Mouse (Mus musculus) heart, embryonic 15.5 days (tissue): ENCODE results near the gene Il19. TPM values are rescaled to one million over a fixed set of nuclear protein-coding genes. Genes with fewer than 3 reads are reported as not detected.

ENCODE experiments used
- ATAC-seq: fragments of 200-750 bp; cut with Nextera tagmentation; replicated peaks from 2 replicates; pipeline ENCODE4 v1.8.0; 2017; ENCODE audit warnings: low read depth, moderate TSS enrichment; ENCODE audit not compliant: insufficient number of reproducible peaks, insufficient read depth, low FRiP score
- H3K27ac ChIP-seq: fragments of 300-500 bp; sonication (generic); 2 replicates; pipeline ENCODE4 v1.5.1; 2015; ENCODE audit warnings: mild to moderate bottlenecking, inconsistent platforms
- H3K27me3 ChIP-seq: fragments of 300-500 bp; sonication (generic); 2 replicates; pipeline ENCODE4 v1.6.1; 2015; ENCODE audit warnings: inconsistent platforms
- H3K36me3 ChIP-seq: fragments of 300-500 bp; sonication (generic); 2 replicates; pipeline ENCODE4 v1.6.1; 2015; ENCODE audit warnings: mild to moderate bottlenecking, inconsistent platforms
- H3K4me1 ChIP-seq: fragments of 300-500 bp; sonication (generic); replicated peaks from 2 replicates; pipeline ENCODE4 v1.6.1; 2015; ENCODE audit warnings: inconsistent platforms
- H3K4me2 ChIP-seq: fragments of 300-500 bp; sonication (generic); 2 replicates; pipeline ENCODE4 v1.6.1; 2015; ENCODE audit warnings: inconsistent platforms, mild to moderate bottlenecking, moderate library complexity
- H3K4me3 ChIP-seq: fragments of 300-500 bp; sonication (generic); 2 replicates; pipeline ENCODE4 v1.5.1; 2015; ENCODE audit warnings: mild to moderate bottlenecking, inconsistent platforms
- H3K9ac ChIP-seq: fragments of 300-500 bp; sonication (generic); 2 replicates; pipeline ENCODE4 v1.6.1; 2015; ENCODE audit warnings: mild to moderate bottlenecking, inconsistent platforms
- H3K9me3 ChIP-seq: fragments of 300-500 bp; sonication (generic); replicated peaks from 2 replicates; pipeline ENCODE4 v1.6.1; 2016; ENCODE audit warnings: inconsistent platforms
- WGBS: fragments of 180-500 bp; shearing (Covaris S2); methylation state at CpG from one replicate; pipeline ENCODE4 v1.1.7; 2015; ENCODE audit warnings: mixed read lengths; 5-methylcytosine and 5-hydroxymethylcytosine counted together
- polyA plus RNA-seq: library from polyadenylated mRNA; unstranded; fragments of >200 nt; fragmentation: Nextera tagmentation; extraction: Ambion mirVana; gene quantifications from 2 replicates; pipeline ENCODE4 v1.2.1, GENCODE M21; 2015

Il19 gene
- polyA plus RNA-seq: not detected in 2 replicates

- Histone ChIP-seq H3K9me3 (no peaks in the 10 kb centered on the region), H3K36me3 (no peaks in the 10 kb centered on the region), H3K27me3 (no peaks in the 10 kb centered on the region), H3K27ac (no peak within 1 kb of the TSS), H3K4me1 (0 out of 2 replicates have a peak, but pooled peaks cover 2% of the 10 kb centered on the region), H3K4me2 (no peak within 1 kb of the TSS), H3K9ac (no peak within 1 kb of the TSS), H3K4me3 (no peak within 1 kb of the TSS)
- no peak; the same call in 1 of the 2 replicates for ATAC-seq
- 49% methylated on average over 4 of the region's 4 CpGs for WGBS
Observed at GRCm38 (mm10) chr1:130940065-130940687, at the start of gene Il19. Il19 (minus strand) TSS chr1:130940115.

- H3K36me3 ChIP-seq: no peaks in the 10 kb centered on the region
- no peak overlapping the region for H3K4me2 ChIP-seq
- H3K27me3 ChIP-seq: no peaks in the 10 kb centered on the region
- no peaks in the 10 kb centered on the region for H3K4me1 ChIP-seq
- no peak overlapping the region for H3K9ac ChIP-seq
- no peak overlapping the region for H3K4me3 ChIP-seq
- ATAC-seq: no peak
- no peak overlapping the region for H3K27ac ChIP-seq
- WGBS: 79% methylated on average over 3 of the region's 3 CpGs
- H3K9me3 ChIP-seq: no peaks in the 10 kb centered on the region; the same call in 1 of the 2 replicates
Observed at GRCm38 (mm10) chr1:130989331-130989730, 49.4 kb upstream of the Il19 start.

GRCm38 (mm10) chr1:130987418-130987817, 47.5 kb upstream of the Il19 start:
- Histone ChIP-seq H3K9ac (no peak overlapping the region), H3K36me3 (no peaks in the 10 kb centered on the region), H3K27me3 (no peaks in the 10 kb centered on the region), H3K4me3 (no peak overlapping the region), H3K27ac (no peak overlapping the region), H3K4me2 (no peak overlapping the region), H3K9me3 (no peaks in the 10 kb centered on the region; the same call in 1 of the 2 replicates), H3K4me1 (no peaks in the 10 kb centered on the region)
- no peak; the same call in 1 of the 2 replicates for ATAC-seq

- Histone ChIP-seq H3K27ac (no peak overlapping the region), H3K27me3 (no peaks in the 10 kb centered on the region), H3K9ac (no peak overlapping the region), H3K36me3 (no peaks in the 10 kb centered on the region), H3K4me3 (no peak overlapping the region), H3K4me1 (no peaks in the 10 kb centered on the region), H3K4me2 (no peak overlapping the region), H3K9me3 (no peaks in the 10 kb centered on the region; the same call in 1 of the 2 replicates)
- 81% methylated on average over 5 of the region's 5 CpGs for WGBS
- no peak for ATAC-seq
Observed at GRCm38 (mm10) chr1:130987001-130987400, 47.1 kb upstream of the Il19 start.

GRCm38 (mm10) chr1:130984441-130984840, 44.5 kb upstream of the Il19 start:
- ATAC-seq: no peak
- no peaks in the 10 kb centered on the region for H3K4me1 ChIP-seq
- no peaks in the 10 kb centered on the region for H3K36me3 ChIP-seq
- H3K4me2 ChIP-seq: no peak overlapping the region
- H3K4me3 ChIP-seq: no peak overlapping the region
- H3K9me3 ChIP-seq: no peaks in the 10 kb centered on the region
- H3K27ac ChIP-seq: no peak overlapping the region
- no peak overlapping the region for H3K9ac ChIP-seq
- 57% methylated on average over 7 of the region's 7 CpGs for WGBS
- no peaks in the 10 kb centered on the region for H3K27me3 ChIP-seq

- Histone ChIP-seq H3K4me2 (no peak overlapping the region), H3K4me3 (no peak overlapping the region), H3K9me3 (no peaks in the 10 kb centered on the region), H3K27me3 (no peaks in the 10 kb centered on the region), H3K9ac (no peak overlapping the region), H3K4me1 (no peaks in the 10 kb centered on the region), H3K36me3 (no peaks in the 10 kb centered on the region), H3K27ac (no peak overlapping the region)
- ATAC-seq: no peak
- 35% methylated on average over 1 of the region's 1 CpGs for WGBS
Observed at GRCm38 (mm10) chr1:130979455-130979854, 39.5 kb upstream of the Il19 start.

- Histone ChIP-seq H3K4me1 (no peaks in the 10 kb centered on the region), H3K27ac (no peak overlapping the region), H3K27me3 (no peaks in the 10 kb centered on the region), H3K36me3 (no peaks in the 10 kb centered on the region), H3K9me3 (no peaks in the 10 kb centered on the region), H3K4me3 (no peak overlapping the region), H3K4me2 (no peak overlapping the region), H3K9ac (no peak overlapping the region)
- WGBS: 61% methylated on average over 6 of the region's 6 CpGs
- ATAC-seq: no peak
Observed at GRCm38 (mm10) chr1:130963891-130964290, 24.0 kb upstream of the Il19 start.

GRCm38 (mm10) chr1:130946920-130947319, 7.0 kb upstream of the Il19 start:
- Histone ChIP-seq H3K4me2 (no peak overlapping the region), H3K4me3 (no peak overlapping the region), H3K27ac (no peak overlapping the region), H3K36me3 (no peaks in the 10 kb centered on the region), H3K4me1 (peaks cover 6% of the 10 kb centered on the region; the same call in 1 of the 2 replicates), H3K9me3 (no peaks in the 10 kb centered on the region), H3K9ac (no peak overlapping the region), H3K27me3 (no peaks in the 10 kb centered on the region)
- no peak for ATAC-seq
- whole genome bisulfite sequencing: 21% methylated on average over 6 of the region's 6 CpGs

- ATAC-seq: no peak
- no peak overlapping the region for H3K9ac ChIP-seq
- no peak overlapping the region for H3K4me3 ChIP-seq
- H3K27ac ChIP-seq: no peak overlapping the region
- H3K27me3 ChIP-seq: no peaks in the 10 kb centered on the region
- no peak overlapping the region for H3K4me2 ChIP-seq
- H3K9me3 ChIP-seq: no peaks in the 10 kb centered on the region
- 23% methylated on average over 3 of the region's 3 CpGs for WGBS
- H3K4me1 ChIP-seq: peaks cover 2% of the 10 kb centered on the region; the same call in 1 of the 2 replicates
- no peaks in the 10 kb centered on the region for H3K36me3 ChIP-seq
Observed at GRCm38 (mm10) chr1:130941801-130942200, 1.9 kb upstream of the Il19 start.

GRCm38 (mm10) chr1:130938192-130938591, 1.7 kb downstream of the Il19 start:
- Histone ChIP-seq H3K36me3 (no peaks in the 10 kb centered on the region), H3K9ac (no peak overlapping the region), H3K27me3 (no peaks in the 10 kb centered on the region), H3K9me3 (no peaks in the 10 kb centered on the region), H3K4me1 (0 out of 2 replicates have a peak, but pooled peaks cover 2% of the 10 kb centered on the region), H3K4me3 (no peak overlapping the region), H3K27ac (no peak overlapping the region), H3K4me2 (no peak overlapping the region)
- WGBS: 86% methylated on average over 7 of the region's 7 CpGs
- ATAC-seq: no peak

- Histone ChIP-seq H3K9ac (no peak overlapping the region), H3K27me3 (no peaks in the 10 kb centered on the region), H3K4me1 (0 out of 2 replicates have a peak, but pooled peaks cover 2% of the 10 kb centered on the region), H3K9me3 (no peaks in the 10 kb centered on the region), H3K4me2 (no peak overlapping the region), H3K4me3 (no peak overlapping the region), H3K27ac (no peak overlapping the region), H3K36me3 (no peaks in the 10 kb centered on the region)
- ATAC-seq: no peak
- WGBS: 84% methylated on average over 4 of the region's 4 CpGs
Observed at GRCm38 (mm10) chr1:130937170-130937569, 2.7 kb downstream of the Il19 start.

- no peak overlapping the region for H3K27ac ChIP-seq
- H3K27me3 ChIP-seq: no peaks in the 10 kb centered on the region
- no peak overlapping the region for H3K4me2 ChIP-seq
- H3K36me3 ChIP-seq: no peaks in the 10 kb centered on the region
- ATAC-seq: no peak
- no peaks in the 10 kb centered on the region for H3K9me3 ChIP-seq
- no peak overlapping the region for H3K4me3 ChIP-seq
- 55% methylated on average over 6 of the region's 6 CpGs for WGBS
- H3K4me1 ChIP-seq: no peaks in the 10 kb centered on the region
- H3K9ac ChIP-seq: no peak overlapping the region
Observed at GRCm38 (mm10) chr1:130936351-130936750, 3.6 kb downstream of the Il19 start.
